Mouse (Mus musculus): ENCODE measurements around the gene Slc29a3.

- TF ChIP-seq CTCF (IDR thresholded peaks at IDR 0.05; ENCODE audit: insufficient read depth, low read depth, low read length): no peak
- TF ChIP-seq POLR2A (IDR thresholded peaks at IDR 0.05; ENCODE audit: insufficient read depth, low read depth, low read length): no peak
Observed at GRCm38 (mm10) chr10:60801898-60802412, 49.4 kb upstream of the Slc29a3 start.
